In the genomic region with DNA sequence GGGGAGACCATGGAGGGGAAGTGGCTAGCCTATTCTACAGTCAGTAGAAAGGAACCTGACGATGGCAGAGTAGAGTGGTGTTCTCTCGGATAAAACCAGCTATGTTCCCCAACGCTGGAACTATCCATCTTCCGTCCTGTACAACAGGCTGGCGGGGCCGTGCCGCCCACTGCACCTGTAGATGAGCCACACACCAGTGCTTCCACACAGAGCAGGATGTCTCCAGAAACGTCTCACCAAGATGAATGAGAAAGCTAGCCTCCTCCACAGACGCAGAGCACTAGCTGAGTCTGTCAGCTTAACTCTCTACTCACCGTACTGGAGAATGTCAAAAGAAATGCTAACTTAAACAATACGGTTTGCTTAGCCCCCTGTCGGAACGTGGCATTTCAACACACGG, we compare ENCODE assay signal across 20 mouse cellular contexts.
DNase-seq lines count a peak whose midpoint lies in the region; ATAC-seq and TF ChIP-seq lines count a peak whose summit lies in the region.
"Had no signal": no experiment of that assay in that cellular context is flagged by ENCODE, and none has a peak within 500 bp of the region (broad histone marks: within the 10 kb centered on the region; RNA-seq: fewer than 3 reads in every experiment).

No protein-coding gene starts in this region.

- H3K36me3 ChIP-seq in hindbrain, embryonic 10.5 days, result peaks cover 96% of the 10 kb centered on the region
- H3K36me3 ChIP-seq in hindbrain, embryonic 14.5 days (replicated peaks; ENCODE audit: control insufficient read depth, insufficient read depth), result peaks cover 65% of the 10 kb centered on the region
- peaks cover 44% of the 10 kb centered on the region for H3K36me3 ChIP-seq in lung, embryonic 14.5 days (ENCODE audit: insufficient read depth)
- H3K36me3 ChIP-seq in embryonic facial prominence, embryonic 12.5 days, result peaks cover 31% of the 10 kb centered on the region
- peaks cover 36% of the 10 kb centered on the region for H3K36me3 ChIP-seq in limb, embryonic 13.5 days

- no peak overlapping the region for H3K4me3 ChIP-seq in hindbrain, embryonic 10.5 days
- H3K4me3 ChIP-seq in hindbrain, embryonic 14.5 days (replicated peaks; ENCODE audit: low read length), result no peak overlapping the region
- H3K4me3 ChIP-seq in lung, embryonic 14.5 days (ENCODE audit: low read depth, low read length), result no peak overlapping the region
- H3K4me3 ChIP-seq in lung, adult 2 months (replicated peaks; ENCODE audit: extremely low read depth, low read depth, low read length), result no peak overlapping the region
- no peak overlapping the region for H3K4me3 ChIP-seq in embryonic facial prominence, embryonic 12.5 days
- H3K4me3 ChIP-seq in limb, embryonic 13.5 days, result no peak overlapping the region
- H3K4me3 ChIP-seq: erythroblast, embryonic 14.5 days; heart, adult 2 months; liver, embryonic 12.5 days had no signal

- TF ChIP-seq POLR2A in lung, adult 2 months (IDR thresholded peaks at IDR 0.05; ENCODE audit: borderline replicate concordance, extremely low read depth, low read depth, low read length), result no peak

- no peak overlapping the region for H3K9ac ChIP-seq in hindbrain, embryonic 14.5 days
- no peak overlapping the region for H3K9ac ChIP-seq in lung, embryonic 14.5 days
- H3K9ac ChIP-seq in embryonic facial prominence, embryonic 12.5 days, result 0 out of 2 replicates have a peak overlapping the region, but pooled peaks have one; percentile 5
- no peak overlapping the region for H3K9ac ChIP-seq in limb, embryonic 13.5 days
- H3K9ac ChIP-seq: liver, embryonic 12.5 days had no signal

- no peak for ATAC-seq in hindbrain, embryonic 14.5 days (ENCODE audit: low FRiP score)
- no peak for ATAC-seq in lung, embryonic 14.5 days (ENCODE audit: insufficient read depth)
- ATAC-seq in embryonic facial prominence, embryonic 12.5 days (ENCODE audit: insufficient number of reproducible peaks, insufficient read depth, low FRiP score, low TSS enrichment), result no peak
- ATAC-seq in limb, embryonic 13.5 days (ENCODE audit: low FRiP score, low read depth), result no peak
- ATAC-seq: activated CD4-positive, CD25-positive, alpha-beta regulatory T cell, adult 4 months; liver, embryonic 12.5 days; Patski had no signal

- H3K9me3 ChIP-seq in hindbrain, embryonic 10.5 days, result no peaks in the 10 kb centered on the region
- no peaks in the 10 kb centered on the region for H3K9me3 ChIP-seq in hindbrain, embryonic 14.5 days (ENCODE audit: control insufficient read depth, low read length)
- no peaks in the 10 kb centered on the region for H3K9me3 ChIP-seq in lung, embryonic 14.5 days (ENCODE audit: low read depth, low read length)
- H3K9me3 ChIP-seq in embryonic facial prominence, embryonic 12.5 days, result no peaks in the 10 kb centered on the region
- H3K9me3 ChIP-seq in limb, embryonic 13.5 days, result no peaks in the 10 kb centered on the region
- H3K9me3 ChIP-seq: liver, embryonic 12.5 days had no signal

- 88% methylated on average over 14 of the region's 14 CpGs for WGBS in hindbrain, embryonic 10.5 days
- WGBS in hindbrain, embryonic 14.5 days, result 82% methylated on average over 14 of the region's 14 CpGs
- WGBS in lung, embryonic 14.5 days, result 69% methylated on average over 14 of the region's 14 CpGs
- WGBS in lung, adult 2 months, result 85% methylated on average over 14 of the region's 14 CpGs
- 70% methylated on average over 14 of the region's 14 CpGs for WGBS in embryonic facial prominence, embryonic 12.5 days
- 82% methylated on average over 14 of the region's 14 CpGs for WGBS in limb, embryonic 13.5 days

- H3K4me1 ChIP-seq in hindbrain, embryonic 10.5 days (replicated peaks), result peaks cover 41% of the 10 kb centered on the region
- 0 out of 2 replicates have a peak, but pooled peaks cover 4% of the 10 kb centered on the region for H3K4me1 ChIP-seq in hindbrain, embryonic 14.5 days (replicated peaks; ENCODE audit: control insufficient read depth, insufficient read depth, low read length)
- peaks cover 12% of the 10 kb centered on the region for H3K4me1 ChIP-seq in lung, embryonic 14.5 days (ENCODE audit: insufficient read depth)
- peaks cover 3% of the 10 kb centered on the region for H3K4me1 ChIP-seq in lung, adult 2 months (ENCODE audit: control insufficient read depth, insufficient read depth, low read length)
- H3K4me1 ChIP-seq in embryonic facial prominence, embryonic 12.5 days, result peaks cover 83% of the 10 kb centered on the region
- peaks cover 85% of the 10 kb centered on the region for H3K4me1 ChIP-seq in limb, embryonic 13.5 days
- H3K4me1 ChIP-seq: liver, embryonic 12.5 days had no signal

- H3K4me2 ChIP-seq in hindbrain, embryonic 14.5 days (replicated peaks), result no peak overlapping the region
- H3K4me2 ChIP-seq in lung, embryonic 14.5 days, result no peak overlapping the region
- no peak overlapping the region for H3K4me2 ChIP-seq in embryonic facial prominence, embryonic 12.5 days (replicated peaks)
- H3K4me2 ChIP-seq in limb, embryonic 13.5 days (replicated peaks), result no peak overlapping the region; the same call in 1 of the 2 replicates
- H3K4me2 ChIP-seq: liver, embryonic 12.5 days had no signal

- 0 out of 2 replicates have a peak overlapping the region, but pooled peaks have one; percentile 56 for H3K27ac ChIP-seq in hindbrain, embryonic 10.5 days
- H3K27ac ChIP-seq in hindbrain, embryonic 14.5 days, result no peak overlapping the region
- H3K27ac ChIP-seq in lung, embryonic 14.5 days (ENCODE audit: low read depth), result 0 out of 2 replicates have a peak overlapping the region, but pooled peaks have one; percentile 54
- H3K27ac ChIP-seq in embryonic facial prominence, embryonic 12.5 days, result peak overlapping the region; percentile 85
- peak overlapping the region; percentile 55 for H3K27ac ChIP-seq in limb, embryonic 13.5 days
- H3K27ac ChIP-seq: heart, adult 2 months; liver, embryonic 12.5 days had no signal

- H3K27me3 ChIP-seq in hindbrain, embryonic 10.5 days (ENCODE audit: insufficient read depth, poor library complexity, severe bottlenecking), result no peaks in the 10 kb centered on the region
- no peaks in the 10 kb centered on the region for H3K27me3 ChIP-seq in hindbrain, embryonic 14.5 days (ENCODE audit: control insufficient read depth, insufficient read depth, low read length)
- H3K27me3 ChIP-seq in lung, embryonic 14.5 days (ENCODE audit: insufficient read depth, low read length), result no peaks in the 10 kb centered on the region
- no peaks in the 10 kb centered on the region for H3K27me3 ChIP-seq in embryonic facial prominence, embryonic 12.5 days
- H3K27me3 ChIP-seq in limb, embryonic 13.5 days, result no peaks in the 10 kb centered on the region
- H3K27me3 ChIP-seq: liver, embryonic 12.5 days; Patski had no signal

- DNase-seq in hindbrain, embryonic 10.5 days (ENCODE audit: low spot score), result no peak
- no peak for DNase-seq in hindbrain, embryonic 14.5 days (ENCODE audit: low spot score)
- no peak for DNase-seq in lung, embryonic 14.5 days
- no peak for DNase-seq in lung, adult 2 months
- no peak for DNase-seq in thymus, adult 18-20 months
- DNase-seq in kidney, postnatal 36 days, result no peak
- DNase-seq: adrenal gland, postnatal 36 days; B cell, adult 2 months; cerebellum, adult 9-11 months; gastrocnemius, postnatal 10 days; heart, adult 2 months; heart, postnatal 10 days; lung, postnatal 10 days; thymus, postnatal 36 days had no signal

- no peak for TF ChIP-seq CTCF in lung, embryonic 14.5 days (IDR thresholded peaks at IDR 0.05; ENCODE audit: low read depth)
- no peak for TF ChIP-seq CTCF in lung, adult 2 months (IDR thresholded peaks at IDR 0.05; ENCODE audit: insufficient read depth, low read length)
